Mouse (Mus musculus): ENCODE results near the gene Plekhh2. TPM values are rescaled to one million over a fixed set of nuclear protein-coding genes. Genes with fewer than 3 reads are reported as not detected.

Plekhh2 gene
- polyA plus RNA-seq, 1 experiment from 2014 or later, result 0.45 TPM

GRCm38 (mm10) chr17:84665053-84665452 lies 153.4 kb downstream of the Plekhh2 start:
- Histone ChIP-seq H3K36me3 (replicated peaks) (no peaks in the 10 kb centered on the region), H3K9ac (no peak overlapping the region), H3K27ac (replicated peaks) (no peak overlapping the region), H3K9me3 (replicated peaks) (no peaks in the 10 kb centered on the region), H3K4me3 (replicated peaks) (no peak overlapping the region), H3K27me3 (no peaks in the 10 kb centered on the region), H3K4me1 (replicated peaks) (0 out of 2 replicates have a peak, but pooled peaks cover 4% of the 10 kb centered on the region), H3K4me2 (no peak overlapping the region)
- whole genome bisulfite sequencing (ENCODE audit: insufficient replicate concordance), result 57% methylated on average over 10 of the region's 10 CpGs
- no peak for ATAC-seq (ENCODE audit: insufficient read depth)

- 22% methylated on average over 9 of the region's 9 CpGs for WGBS (ENCODE audit: insufficient replicate concordance)
Observed at GRCm38 (mm10) chr17:84665691-84666090, 154.0 kb downstream of the Plekhh2 start.

GRCm38 (mm10) chr17:84667848-84668247 lies 156.2 kb downstream of the Plekhh2 start:
- H3K4me1 ChIP-seq (replicated peaks), result peaks cover 4% of the 10 kb centered on the region; the same call in 1 of the 2 replicates
- 67% methylated on average over 3 of the region's 3 CpGs for WGBS (ENCODE audit: insufficient replicate concordance)
- no peaks in the 10 kb centered on the region for H3K9me3 ChIP-seq (replicated peaks)

More at GRCm38 (mm10) chr17:84665691-84666090, 154.0 kb downstream of the Plekhh2 start:
- Histone ChIP-seq H3K4me1 (replicated peaks) (0 out of 2 replicates have a peak, but pooled peaks cover 4% of the 10 kb centered on the region), H3K36me3 (replicated peaks) (no peaks in the 10 kb centered on the region), H3K9me3 (replicated peaks) (no peaks in the 10 kb centered on the region), H3K4me3 (replicated peaks) (no peak overlapping the region), H3K9ac (no peak overlapping the region), H3K4me2 (no peak overlapping the region), H3K27ac (replicated peaks) (no peak overlapping the region), H3K27me3 (no peaks in the 10 kb centered on the region)
- no peak for ATAC-seq (ENCODE audit: insufficient read depth)

More at GRCm38 (mm10) chr17:84667848-84668247, 156.2 kb downstream of the Plekhh2 start:
- Histone ChIP-seq H3K4me2 (no peak overlapping the region), H3K27me3 (no peaks in the 10 kb centered on the region), H3K36me3 (replicated peaks) (no peaks in the 10 kb centered on the region), H3K9ac (no peak overlapping the region), H3K4me3 (replicated peaks) (no peak overlapping the region), H3K27ac (replicated peaks) (no peak overlapping the region)
- ATAC-seq (ENCODE audit: insufficient read depth), result no peak

Other genes starting within 250 kb of the Plekhh2 start
- 2.3 TPM in 2 replicates for gene Thada, start 45.7 kb upstream of the Plekhh2 start, polyA plus RNA-seq (2015; fragmentation: Nextera tagmentation; extraction: Ambion mirVana)
- gene Dync2li1, start 114.6 kb downstream of the Plekhh2 start, polyA plus RNA-seq (2015; fragmentation: Nextera tagmentation; extraction: Ambion mirVana), result 2.2 and 2.4 TPM in 2 replicates
- gene Abcg8, start 164.4 kb downstream of the Plekhh2 start, polyA plus RNA-seq (2015; fragmentation: Nextera tagmentation; extraction: Ambion mirVana), result 0.56 and 0.59 TPM in 2 replicates
- 0.50 and 0.56 TPM in 2 replicates for gene Abcg5, start 171.1 kb downstream of the Plekhh2 start, polyA plus RNA-seq (2015; fragmentation: Nextera tagmentation; extraction: Ambion mirVana)